Mouse (Mus musculus) brain, embryonic 14.5 days (tissue): ENCODE measurements at regions not wholly inside any gene's neighbourhood (a gene's known extent, or its start where the extent isn't known, plus 50 kb on each side); places are given as distances from the start of the nearest gene placed in this dataset.
A peak's percentile ranks its signal among the peaks of the same experiment; 100 is the strongest.

ENCODE experiments used
- CTCF ChIP-seq: fragments of 200-500 bp; IDR thresholded peaks from 2 replicates; pipeline ENCODE4 v1.5.1; 2012; ENCODE audit warnings: inconsistent platforms, mild to moderate bottlenecking, moderate library complexity, borderline replicate concordance; ENCODE audit not compliant: insufficient read depth, insufficient read length; ENCODE audit errors: extremely low read depth
- POLR2A ChIP-seq: fragments of 200-500 bp; IDR thresholded peaks from 2 replicates; pipeline ENCODE4 v1.6.1; 2012; ENCODE audit warnings: mild to moderate bottlenecking, inconsistent platforms, borderline replicate concordance; ENCODE audit not compliant: poor library complexity, insufficient read depth, insufficient read length, severe bottlenecking; ENCODE audit errors: extremely low read depth

GRCm38 (mm10) chr13:52250371-52250770 is 280.7 kb downstream of the Diras2 start:
- peak; percentile 10; the same call in 1 of the 2 replicates for TF ChIP-seq CTCF
- no peak for TF ChIP-seq POLR2A
